Mouse (Mus musculus) forebrain, embryonic 16.5 days (tissue): ENCODE results near the gene Zfp9. TPM values are rescaled to one million over a fixed set of nuclear protein-coding genes. Genes with fewer than 3 reads are reported as not detected.

Source experiments
- ATAC-seq: fragments of 200-750 bp; cut with Nextera tagmentation; 2 replicates; pipeline ENCODE4 v1.8.0; 2017; ENCODE audit warnings: mild to moderate bottlenecking, moderate library complexity
- H3K27ac ChIP-seq: fragments of 300-500 bp; sonication (generic); 2 replicates; pipeline ENCODE4 v1.5.1; 2014; ENCODE audit warnings: low read length, control low read depth
- H3K27me3 ChIP-seq: fragments of 300-500 bp; sonication (generic); replicated peaks from 2 replicates; pipeline ENCODE4 v1.6.1; 2014; ENCODE audit warnings: low read length; ENCODE audit not compliant: control insufficient read depth, insufficient read depth
- H3K36me3 ChIP-seq: fragments of 300-500 bp; sonication (generic); 2 replicates; pipeline ENCODE4 v1.6.1; 2014; ENCODE audit not compliant: control insufficient read depth, insufficient read depth
- H3K4me1 ChIP-seq: fragments of 300-500 bp; sonication (generic); replicated peaks from 2 replicates; pipeline ENCODE4 v1.6.1; 2014; ENCODE audit warnings: low read length; ENCODE audit not compliant: control insufficient read depth, insufficient read depth
- H3K4me2 ChIP-seq: fragments of 300-500 bp; sonication (generic); 2 replicates; pipeline ENCODE4 v1.6.1; 2014; ENCODE audit warnings: mild to moderate bottlenecking, low read length, control low read depth
- H3K4me3 ChIP-seq: fragments of 300-500 bp; sonication (generic); replicated peaks from 2 replicates; pipeline ENCODE4 v1.5.1; 2014; ENCODE audit warnings: mild to moderate bottlenecking, low read length, control low read depth
- H3K9ac ChIP-seq: fragments of 300-500 bp; sonication (generic); replicated peaks from 2 replicates; pipeline ENCODE4 v1.6.1; 2014; ENCODE audit warnings: low read depth, low read length, control low read depth
- H3K9me3 ChIP-seq: fragments of 300-500 bp; sonication (generic); 2 replicates; pipeline ENCODE4 v1.6.1; 2016; ENCODE audit warnings: low read length; ENCODE audit not compliant: control insufficient read depth
- WGBS: fragments of 180-500 bp; shearing (Covaris S2); extraction: QIAGEN DNeasy Blood & Tissue Kit; methylation state at CpG from one replicate; pipeline ENCODE4 v1.1.7; 2014; 5-methylcytosine and 5-hydroxymethylcytosine counted together
- microRNA-seq: library from miRNA; unstranded; fragments of <30 nt; microRNA quantifications from one replicate; pipeline ENCODE4, GENCODE M21; 2017
- polyA plus RNA-seq: library from polyadenylated mRNA; unstranded; fragments of >200 nt; fragmentation: Nextera tagmentation; extraction: Ambion mirVana; gene quantifications from 2 replicates; pipeline ENCODE4 v1.2.1, GENCODE M21; 2015

The Zfp9 gene
- polyA plus RNA-seq, 1 experiment from 2014 or later: 11.6 TPM

GRCm38 (mm10) chr6:118455042-118455631, 24.0 kb downstream of the Zfp9 start, which contains the start of gene Zfp248:
TSS of gene Zfp248 (minus strand) at chr6:118455528.
- peak within 1 kb of the TSS; percentile 54 for H3K4me3 ChIP-seq
- peaks cover 19% of the 10 kb centered on the region for H3K4me1 ChIP-seq
- peak within 1 kb of the TSS; percentile 94 for H3K27ac ChIP-seq
- H3K36me3 ChIP-seq: no peaks in the 10 kb centered on the region
- ATAC-seq: peak; percentile 99
- peak within 1 kb of the TSS; percentile 69 for H3K9ac ChIP-seq
- H3K9me3 ChIP-seq: no peaks in the 10 kb centered on the region
- H3K27me3 ChIP-seq: 0 out of 2 replicates have a peak, but pooled peaks cover 2% of the 10 kb centered on the region
- H3K4me2 ChIP-seq: peak within 1 kb of the TSS; percentile 59
- under 1% methylated on average over 43 of the region's 43 CpGs for WGBS

- Histone ChIP-seq H3K9me3 (no peaks in the 10 kb centered on the region), H3K27ac (peak overlapping the region; percentile 94), H3K36me3 (no peaks in the 10 kb centered on the region), H3K9ac (peak overlapping the region; percentile 69), H3K4me1 (peaks cover 19% of the 10 kb centered on the region), H3K4me3 (peak overlapping the region; percentile 54), H3K4me2 (peak overlapping the region; percentile 59), H3K27me3 (0 out of 2 replicates have a peak, but pooled peaks cover 2% of the 10 kb centered on the region)
- no peak for ATAC-seq
- WGBS: 39% methylated on average over 8 of the region's 8 CpGs
These were observed 24.7 kb downstream of the Zfp9 start for GRCm38 (mm10) chr6:118454452-118454851.

GRCm38 (mm10) chr6:118431502-118431901, 47.6 kb downstream of the Zfp9 start:
- Histone ChIP-seq H3K4me1 (no peaks in the 10 kb centered on the region), H3K4me2 (no peak overlapping the region), H3K9ac (no peak overlapping the region), H3K9me3 (no peaks in the 10 kb centered on the region; the same call in 1 of the 2 replicates), H3K27ac (no peak overlapping the region), H3K27me3 (no peaks in the 10 kb centered on the region), H3K36me3 (peaks cover 32% of the 10 kb centered on the region), H3K4me3 (no peak overlapping the region)
- no peak for ATAC-seq
- WGBS: 79% methylated on average over 4 of the region's 4 CpGs

- no peaks in the 10 kb centered on the region; the same call in 1 of the 2 replicates for H3K9me3 ChIP-seq
- no peak overlapping the region for H3K4me2 ChIP-seq
- H3K36me3 ChIP-seq: peaks cover 32% of the 10 kb centered on the region
- no peaks in the 10 kb centered on the region for H3K4me1 ChIP-seq
- H3K27me3 ChIP-seq: no peaks in the 10 kb centered on the region
- no peak overlapping the region for H3K9ac ChIP-seq
- H3K27ac ChIP-seq: no peak overlapping the region
- H3K4me3 ChIP-seq: no peak overlapping the region
- WGBS: 93% methylated on average over 1 of the region's 1 CpGs
- ATAC-seq: no peak
These were observed 52.5 kb downstream of the Zfp9 start for GRCm38 (mm10) chr6:118426666-118427065.

GRCm38 (mm10) chr6:118419050-118419920, 59.8 kb downstream of the Zfp9 start, which contains the start of gene Bms1:
TSS of gene Bms1 (minus strand) at chr6:118419474.
- H3K9me3 ChIP-seq: no peaks in the 10 kb centered on the region
- under 1% methylated on average over 67 of the region's 67 CpGs for WGBS
- ATAC-seq: peak; percentile 98
- no peaks in the 10 kb centered on the region for H3K27me3 ChIP-seq
- H3K9ac ChIP-seq: peak within 1 kb of the TSS; percentile 72
- H3K4me2 ChIP-seq: peak within 1 kb of the TSS; percentile 64
- H3K4me3 ChIP-seq: peak within 1 kb of the TSS; percentile 81
- H3K4me1 ChIP-seq: peaks cover 11% of the 10 kb centered on the region
- H3K27ac ChIP-seq: peak within 1 kb of the TSS; percentile 84
- H3K36me3 ChIP-seq: peaks cover 18% of the 10 kb centered on the region

Small RNAs within 50 kb of the gene (microRNA-seq; reads per million reads assigned to microRNA genes)
- gene Gm25953: not detected

Other genes starting within 250 kb of the Zfp9 start
- 30.5 and 30.6 TPM in 2 replicates for gene Bms1, start 59.8 kb downstream of the Zfp9 start, polyA plus RNA-seq
- gene Zfp248, start 23.8 kb downstream of the Zfp9 start, polyA plus RNA-seq: 13.5 and 16.1 TPM in 2 replicates
- 20.5 and 21.6 TPM in 2 replicates for gene Ankrd26, start 82.9 kb upstream of the Zfp9 start, polyA plus RNA-seq